11 mouse cellular contexts compared by ENCODE assay signal in genomic region chr17:12722622-12723021, GRCm38 (mm10). TPM values are rescaled to one million over a fixed set of nuclear protein-coding genes. Genes with fewer than 3 reads are reported as not detected.
DNase-seq lines count a peak whose midpoint lies in the region; ATAC-seq and TF ChIP-seq lines count a peak whose summit lies in the region.
"Had no signal": no experiment of that assay in that cellular context is flagged by ENCODE, and none has a peak within 500 bp of the region (broad histone marks: within the 10 kb centered on the region; RNA-seq: fewer than 3 reads in every experiment).

No protein-coding gene starts in this region.

- H3K4me2 ChIP-seq in liver, embryonic 12.5 days, result no peak overlapping the region
- H3K4me2 ChIP-seq in intestine, embryonic 15.5 days (replicated peaks), result no peak overlapping the region
- no peak overlapping the region for H3K4me2 ChIP-seq in stomach, embryonic 14.5 days (replicated peaks; ENCODE audit: low read depth, low read length)
- H3K4me2 ChIP-seq: midbrain, embryonic 12.5 days had no signal

- no peaks in the 10 kb centered on the region for H3K79me2 ChIP-seq in liver, adult 2 months (ENCODE audit: control insufficient read depth, insufficient read depth, low read length)

- intact Hi-C loops in gastrocnemius, adult 2 months (cut with DNase I), result loop anchor here (2.0 to 5.0 kb wide), 2 partner anchors 36 to 70 kb away; no protein-coding TSS in a partner anchor

- no peak overlapping the region for H3K27ac ChIP-seq in liver, adult 2 months (replicated peaks; ENCODE audit: insufficient read depth, low read depth, low read length)
- no peak overlapping the region for H3K27ac ChIP-seq in liver, embryonic 12.5 days
- H3K27ac ChIP-seq in gastrocnemius, adult 2 months, result peak overlapping the region; percentile 88
- H3K27ac ChIP-seq in intestine, embryonic 15.5 days, result peak overlapping the region; percentile 70
- H3K27ac ChIP-seq in stomach, embryonic 14.5 days (ENCODE audit: low read length), result peak overlapping the region; percentile 7; the same call in 1 of the 2 replicates
- H3K27ac ChIP-seq: midbrain, embryonic 12.5 days had no signal

- H3K36me3 ChIP-seq in liver, adult 2 months (ENCODE audit: control insufficient read depth, insufficient read depth, low read length), result no peaks in the 10 kb centered on the region; the same call in 1 of the 2 replicates
- H3K36me3 ChIP-seq in liver, embryonic 12.5 days, result peaks cover 49% of the 10 kb centered on the region
- H3K36me3 ChIP-seq in intestine, embryonic 15.5 days, result 0 out of 2 replicates have a peak, but pooled peaks cover 7% of the 10 kb centered on the region
- peaks cover 10% of the 10 kb centered on the region for H3K36me3 ChIP-seq in stomach, embryonic 14.5 days (ENCODE audit: control insufficient read depth, insufficient read depth, low read length)

- WGBS in liver, adult 2 months, result 28% methylated on average over 8 of the region's 8 CpGs
- 67% methylated on average over 8 of the region's 8 CpGs for WGBS in liver, embryonic 12.5 days (ENCODE audit: insufficient replicate concordance)
- WGBS in intestine, embryonic 15.5 days, result 35% methylated on average over 8 of the region's 8 CpGs
- 43% methylated on average over 8 of the region's 8 CpGs for WGBS in stomach, embryonic 14.5 days

- no peak for TF ChIP-seq CTCF in liver, adult 2 months (IDR thresholded peaks at IDR 0.05; ENCODE audit: low read depth, low read length)
- TF ChIP-seq CTCF in gastrocnemius, adult 2 months (IDR thresholded peaks at IDR 0.05), result no peak

- H3K4me1 ChIP-seq in liver, adult 2 months (ENCODE audit: control insufficient read depth, insufficient read depth, low read length), result no peaks in the 10 kb centered on the region
- H3K4me1 ChIP-seq in liver, embryonic 12.5 days, result peaks cover 35% of the 10 kb centered on the region
- H3K4me1 ChIP-seq in intestine, embryonic 15.5 days (replicated peaks), result peaks cover 42% of the 10 kb centered on the region
- H3K4me1 ChIP-seq in stomach, embryonic 14.5 days (ENCODE audit: control insufficient read depth, insufficient read depth, low read length), result peaks cover 31% of the 10 kb centered on the region
- H3K4me1 ChIP-seq: midbrain, embryonic 12.5 days had no signal

- no peak overlapping the region for H3K4me3 ChIP-seq in liver, adult 2 months (ENCODE audit: insufficient read depth, low read depth, low read length)
- no peak overlapping the region for H3K4me3 ChIP-seq in liver, embryonic 12.5 days
- no peak overlapping the region for H3K4me3 ChIP-seq in gastrocnemius, adult 2 months
- H3K4me3 ChIP-seq in intestine, embryonic 15.5 days (replicated peaks), result no peak overlapping the region
- H3K4me3 ChIP-seq in stomach, embryonic 14.5 days (ENCODE audit: low read depth, low read length), result no peak overlapping the region
- H3K4me3 ChIP-seq: midbrain, embryonic 12.5 days had no signal

- H3K9me3 ChIP-seq in liver, embryonic 12.5 days (replicated peaks), result no peaks in the 10 kb centered on the region
- H3K9me3 ChIP-seq in intestine, embryonic 15.5 days, result no peaks in the 10 kb centered on the region
- H3K9me3 ChIP-seq in stomach, embryonic 14.5 days (ENCODE audit: control insufficient read depth, low read depth, low read length), result no peaks in the 10 kb centered on the region
- H3K9me3 ChIP-seq: midbrain, embryonic 12.5 days had no signal

- DNase-seq in liver, adult 2 months (ENCODE audit: extremely low read depth, low read depth, low spot score), result peak; percentile 26
- DNase-seq in gastrocnemius, adult 2 months, result peak; percentile 90
- no peak for DNase-seq in layer of hippocampus, postnatal 25 days (ENCODE audit: extremely low spot score in 1 of 2, low spot score in 1 of 2)
- no peak for DNase-seq in testis, postnatal 10 days (ENCODE audit: low spot score)
- no peak for DNase-seq in layer of hippocampus, adult 8-10 months (ENCODE audit: low spot score in 2 of 2)
- DNase-seq: cerebellum, adult 11 months had no signal

- no peaks in the 10 kb centered on the region for H3K27me3 ChIP-seq in liver, adult 2 months (ENCODE audit: control insufficient read depth, insufficient read depth, low read length)
- H3K27me3 ChIP-seq in liver, embryonic 12.5 days (replicated peaks), result 0 out of 2 replicates have a peak, but pooled peaks cover 4% of the 10 kb centered on the region
- no peaks in the 10 kb centered on the region for H3K27me3 ChIP-seq in intestine, embryonic 15.5 days (replicated peaks)
- H3K27me3 ChIP-seq in stomach, embryonic 14.5 days (ENCODE audit: control insufficient read depth, insufficient read depth, low read length), result no peaks in the 10 kb centered on the region
- H3K27me3 ChIP-seq: midbrain, embryonic 12.5 days had no signal

- TF ChIP-seq POLR2A in liver, adult 2 months (IDR thresholded peaks at IDR 0.05; ENCODE audit: extremely low read depth, insufficient read depth, low read length), result no peak

- H3K9ac ChIP-seq in liver, adult 2 months (ENCODE audit: low read depth, low read length), result no peak overlapping the region
- H3K9ac ChIP-seq in liver, embryonic 12.5 days, result no peak overlapping the region
- H3K9ac ChIP-seq in intestine, embryonic 15.5 days, result no peak overlapping the region
- H3K9ac ChIP-seq in stomach, embryonic 14.5 days (replicated peaks; ENCODE audit: low read depth, low read length), result no peak overlapping the region
- H3K9ac ChIP-seq: midbrain, embryonic 12.5 days had no signal

- no peak for ATAC-seq in liver, embryonic 12.5 days
- peak; percentile 62 for ATAC-seq in intestine, embryonic 15.5 days
- peak; percentile 44; the same call in 1 of the 2 replicates for ATAC-seq in stomach, embryonic 14.5 days (ENCODE audit: insufficient number of reproducible peaks, insufficient read depth, low FRiP score, low read depth)
- ATAC-seq: hindbrain, embryonic 16.5 days had no signal

RNA-seq across cellular contexts. Expression of gene Igf2r, which starts 46.8 kb away (rescaled TPM):
- total RNA-seq in liver, adult 2 months (2014; rRNA removed), result 22.3 and 26.6 TPM in 2 replicates
- polyA plus RNA-seq in liver, adult 2 months (2012; rRNA removed), result 8.0 and 8.7 TPM in 2 replicates
- polyA plus RNA-seq in liver, embryonic 12.5 days (2016; fragmentation: Nextera tagmentation; extraction: Ambion mirVana), result 24.7 and 25.3 TPM in 2 replicates
- total RNA-seq in gastrocnemius, adult 2 months (2021), result 10 to 100 TPM; 36.9 to 46.7 TPM
- 37.5 and 38.9 TPM in 2 replicates for polyA plus RNA-seq in intestine, embryonic 15.5 days (2015; fragmentation: Nextera tagmentation; extraction: Ambion mirVana)
- 46.0 and 51.7 TPM in 2 replicates for polyA plus RNA-seq in stomach, embryonic 14.5 days (2014; fragmentation: Nextera tagmentation; extraction: Ambion mirVana)
- 10 to 100 TPM; 28.1 to 29.8 TPM for total RNA-seq in layer of hippocampus, postnatal 25 days (2021)
- 10 to 100 TPM; 26.5 to 31.7 (median 27.7) TPM for total RNA-seq in layer of hippocampus, adult 8-10 months (2022)

RNA-seq across cellular contexts. Expression of gene Slc22a1, which starts 47.0 kb away (rescaled TPM):
- total RNA-seq in liver, adult 2 months (2014; rRNA removed), result 311 and 487 TPM in 2 replicates
- polyA plus RNA-seq in liver, adult 2 months (2012; rRNA removed), result 527 and 571 TPM in 2 replicates
- polyA plus RNA-seq in liver, embryonic 12.5 days (2016; fragmentation: Nextera tagmentation; extraction: Ambion mirVana), result not detected in 2 replicates
- under 1 TPM in 1 of 2 experiments, not detected in 1; 0.42 TPM for total RNA-seq in gastrocnemius, adult 2 months (2021)
- polyA plus RNA-seq in intestine, embryonic 15.5 days (2015; fragmentation: Nextera tagmentation; extraction: Ambion mirVana), result 0.40 and 0.51 TPM in 2 replicates
- 0.90 TPM in 1 of 2 replicates, not detected in the other for polyA plus RNA-seq in stomach, embryonic 14.5 days (2014; fragmentation: Nextera tagmentation; extraction: Ambion mirVana)
- not detected for total RNA-seq in layer of hippocampus, postnatal 25 days (2021)
- total RNA-seq in layer of hippocampus, adult 8-10 months (2022), result not detected
- polyA plus RNA-seq: hindbrain, embryonic 16.5 days; midbrain, embryonic 12.5 days had no signal

Comparison
In these comparisons a context has a peak if more than half of its experiments do, and no peak if none do; other contexts are left out.
1. DNase-seq: peak in liver, adult 2 months (single experiment) and gastrocnemius, adult 2 months (single experiment); none in layer of hippocampus, postnatal 25 days (0 of 2), testis, postnatal 10 days (single experiment) and layer of hippocampus, adult 8-10 months (0 of 2).
2. H3K27ac ChIP-seq: peak in gastrocnemius, adult 2 months (single experiment), intestine, embryonic 15.5 days (single experiment) and stomach, embryonic 14.5 days (single experiment); none in liver, adult 2 months (single experiment) and liver, embryonic 12.5 days (single experiment).
3. RNA of gene Slc22a1, which starts 47.0 kb away (total RNA-seq): 311 to 487 TPM in liver, adult 2 months; 0.42 TPM in gastrocnemius, adult 2 months, not detected in layer of hippocampus, adult 8-10 months and not detected in layer of hippocampus, postnatal 25 days; every median in the first group is over 100 times any median in the second.